Mouse (Mus musculus) heart, embryonic 16.5 days (tissue): Measurements from ENCODE around the gene Tbl2. TPM values are rescaled to one million over a fixed set of nuclear protein-coding genes. Genes with fewer than 3 reads are reported as not detected.

Experiments
- ATAC-seq: fragments of 200-750 bp; cut with Nextera tagmentation; replicated peaks from 2 replicates; pipeline ENCODE4 v1.8.0; 2017; ENCODE audit warnings: moderate number of reproducible peaks; ENCODE audit not compliant: insufficient read depth, low FRiP score; ENCODE audit errors: extremely low read depth
- H3K27ac ChIP-seq: fragments of 300-500 bp; sonication (generic); 2 replicates; pipeline ENCODE4 v1.5.1; 2014; ENCODE audit warnings: mild to moderate bottlenecking, low read length, control low read depth, moderate library complexity
- H3K27me3 ChIP-seq: fragments of 300-500 bp; sonication (generic); 2 replicates; pipeline ENCODE4 v1.6.1; 2014; ENCODE audit warnings: low read length, mixed read lengths; ENCODE audit not compliant: control insufficient read depth, insufficient read depth
- H3K36me3 ChIP-seq: fragments of 300-500 bp; sonication (generic); 2 replicates; pipeline ENCODE4 v1.6.1; 2014; ENCODE audit not compliant: control insufficient read depth, insufficient read depth
- H3K4me1 ChIP-seq: fragments of 300-500 bp; sonication (generic); 2 replicates; pipeline ENCODE4 v1.6.1; 2014; ENCODE audit warnings: low read length, mixed read lengths; ENCODE audit not compliant: control insufficient read depth, insufficient read depth
- H3K4me2 ChIP-seq: fragments of 300-500 bp; sonication (generic); 2 replicates; pipeline ENCODE4 v1.6.1; 2014; ENCODE audit warnings: low read depth, mild to moderate bottlenecking, control low read depth, low read length
- H3K4me3 ChIP-seq: fragments of 300-500 bp; sonication (generic); 2 replicates; pipeline ENCODE4 v1.5.1; 2014; ENCODE audit warnings: mild to moderate bottlenecking, control low read depth, low read length
- H3K9ac ChIP-seq: fragments of 300-500 bp; sonication (generic); 2 replicates; pipeline ENCODE4 v1.6.1; 2014; ENCODE audit warnings: low read length, control low read depth
- H3K9me3 ChIP-seq: fragments of 300-500 bp; sonication (generic); replicated peaks from 2 replicates; pipeline ENCODE4 v1.6.1; 2016; ENCODE audit warnings: low read length; ENCODE audit not compliant: control insufficient read depth
- WGBS: fragments of 180-500 bp; shearing (Covaris S2); extraction: QIAGEN DNeasy Blood & Tissue Kit; methylation state at CpG from one replicate; pipeline ENCODE4 v1.1.7; 2014; 5-methylcytosine and 5-hydroxymethylcytosine counted together
- polyA plus RNA-seq: library from polyadenylated mRNA; unstranded; fragments of >200 nt; fragmentation: Nextera tagmentation; extraction: Ambion mirVana; gene quantifications from 2 replicates; pipeline ENCODE4 v1.2.1, GENCODE M21; 2015

The Tbl2 gene
- polyA plus RNA-seq = 18.9 and 20.3 TPM in 2 replicates

DNA sequence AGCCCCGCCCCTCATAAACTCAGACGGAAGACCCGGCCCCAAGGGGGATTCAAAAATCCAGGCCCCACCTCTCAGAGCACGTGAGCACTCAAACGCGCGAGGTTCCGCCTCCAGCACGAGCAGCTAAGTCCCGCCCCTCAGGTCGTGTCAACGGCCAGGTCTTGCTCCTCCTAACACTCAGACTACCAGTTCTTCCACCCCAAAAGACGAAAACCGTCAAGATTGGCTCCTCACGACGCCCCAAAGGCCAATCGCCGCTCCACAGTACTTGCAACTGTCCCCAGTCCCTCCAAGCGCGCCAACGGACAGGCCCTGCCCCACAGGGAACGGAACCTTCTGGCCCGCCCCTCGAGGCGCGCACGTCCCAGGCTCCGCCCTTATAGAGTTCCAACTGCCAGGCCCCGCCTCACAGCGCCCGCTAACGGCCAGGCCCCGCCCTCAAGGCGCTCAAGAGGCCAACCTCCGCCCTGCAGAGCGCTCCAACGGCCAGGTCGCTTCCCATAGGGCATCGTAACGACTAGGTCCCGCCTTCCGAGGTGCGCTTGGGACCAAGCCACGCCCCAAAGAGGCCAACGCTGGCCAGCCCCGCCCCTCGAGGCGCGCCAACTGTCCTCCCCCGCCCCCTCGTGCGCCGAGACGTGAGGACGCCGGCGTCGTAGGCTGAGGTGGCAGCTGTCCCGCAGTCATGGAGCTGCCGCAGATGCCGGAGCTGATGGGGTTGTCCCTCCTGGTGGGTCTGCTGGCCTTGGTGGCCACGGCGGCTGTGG is at the start of gene Tbl2:
Gene Tbl2 (plus strand): TSS at position 605 of the 767 bp plus-strand sequence.
- H3K36me3 ChIP-seq = peaks cover 4% of the 10 kb centered on the region
- H3K27ac ChIP-seq = peak within 1 kb of the TSS; percentile 97
- H3K4me1 ChIP-seq = peaks cover 15% of the 10 kb centered on the region
- H3K4me2 ChIP-seq = peak within 1 kb of the TSS; percentile 80
- WGBS = under 1% methylated on average over 63 of the region's 63 CpGs
- H3K9me3 ChIP-seq = no peaks in the 10 kb centered on the region
- no peaks in the 10 kb centered on the region for H3K27me3 ChIP-seq
- peak within 1 kb of the TSS; percentile 96 for H3K4me3 ChIP-seq
- H3K9ac ChIP-seq = peak within 1 kb of the TSS; percentile 92
- ATAC-seq = peak; percentile 98

DNA sequence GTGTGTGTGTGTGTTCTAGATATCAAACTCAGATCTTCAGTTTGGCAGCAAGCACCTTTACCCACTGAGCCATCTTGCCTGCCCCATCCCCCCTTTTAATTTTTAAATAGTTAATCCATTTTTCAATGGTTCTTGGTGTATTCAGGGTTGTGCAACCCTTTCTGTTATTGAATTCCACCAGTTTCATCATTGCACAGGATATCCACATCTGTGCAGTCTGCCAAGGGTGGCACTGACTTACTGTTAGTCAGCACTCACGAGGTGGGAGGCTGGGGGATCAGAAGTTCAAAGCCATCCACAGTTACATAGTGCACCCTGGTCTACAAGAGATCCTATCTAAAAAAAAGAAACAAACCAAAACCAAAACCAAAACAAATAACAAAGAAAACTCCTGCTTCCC is 48.5 kb upstream of the Tbl2 start:
- Histone ChIP-seq H3K4me1 (no peaks in the 10 kb centered on the region), H3K9ac (no peak overlapping the region), H3K4me3 (no peak overlapping the region), H3K36me3 (no peaks in the 10 kb centered on the region), H3K9me3 (no peaks in the 10 kb centered on the region), H3K27me3 (peaks cover 8% of the 10 kb centered on the region), H3K27ac (no peak overlapping the region), H3K4me2 (no peak overlapping the region)
- WGBS = 51% methylated on average over 1 of the region's 1 CpGs
- ATAC-seq = no peak

DNA sequence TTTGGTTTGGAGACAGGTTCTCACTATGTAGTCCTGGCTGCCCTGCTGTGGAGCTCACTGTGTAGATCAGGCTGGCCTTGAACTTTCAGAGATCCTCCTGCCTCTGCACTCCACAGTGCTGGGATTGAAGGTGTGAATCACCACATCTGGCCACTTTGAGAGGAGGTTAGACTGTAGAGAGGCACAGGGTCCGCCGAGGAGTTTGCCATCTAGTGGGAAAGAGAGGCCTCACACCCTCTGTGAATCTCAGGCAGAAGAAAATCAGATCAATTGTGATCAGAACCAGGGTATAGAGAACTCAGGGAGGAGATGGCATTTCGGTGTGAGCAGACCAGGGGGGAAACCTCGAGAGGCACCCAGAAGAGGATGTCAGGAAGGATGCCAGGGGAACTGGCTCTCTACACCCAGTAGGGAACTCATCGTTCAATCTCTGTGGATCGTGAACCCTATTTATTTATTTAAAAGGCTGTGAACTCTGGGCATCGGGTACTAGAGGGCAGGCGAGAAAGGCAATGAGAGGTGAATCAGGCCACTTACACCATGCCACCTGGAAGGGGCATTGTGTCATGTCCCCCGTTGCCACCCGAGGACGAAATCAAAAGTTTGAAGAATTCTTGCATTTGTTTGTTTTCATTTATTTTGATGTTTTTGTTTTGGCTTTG is 45.3 kb upstream of the Tbl2 start:
- Histone ChIP-seq H3K4me1 (peaks cover 8% of the 10 kb centered on the region), H3K4me2 (no peak overlapping the region), H3K4me3 (no peak overlapping the region), H3K36me3 (no peaks in the 10 kb centered on the region), H3K27me3 (peaks cover 22% of the 10 kb centered on the region), H3K9me3 (no peaks in the 10 kb centered on the region), H3K27ac (no peak overlapping the region), H3K9ac (no peak overlapping the region)
- 54% methylated on average over 11 of the region's 11 CpGs for WGBS
- no peak for ATAC-seq

DNA sequence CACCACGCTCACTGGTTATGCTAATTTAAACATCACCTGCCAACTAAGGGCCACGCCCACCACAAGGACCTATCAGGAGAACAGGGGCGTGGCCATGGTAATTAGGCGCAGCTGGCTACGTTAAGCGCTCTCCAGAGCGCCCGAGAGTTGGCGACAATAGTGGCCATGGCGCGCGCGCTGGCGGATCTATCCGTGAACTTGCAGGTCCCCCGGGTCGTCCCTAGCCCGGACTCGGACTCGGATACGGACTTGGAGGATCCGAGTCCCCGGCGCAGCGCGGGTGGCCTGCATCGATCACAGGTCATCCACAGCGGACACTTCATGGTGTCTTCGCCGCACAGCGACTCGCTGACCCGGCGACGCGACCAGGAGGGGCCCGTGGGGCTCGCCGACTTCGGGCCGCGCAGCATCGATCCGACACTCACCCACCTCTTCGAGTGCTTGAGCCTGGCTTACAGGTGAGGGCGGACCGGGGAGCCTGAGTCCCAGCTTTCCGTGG is 42.6 kb upstream of the Tbl2 start:
- H3K9ac ChIP-seq = peak overlapping the region; percentile 72
- no peaks in the 10 kb centered on the region for H3K36me3 ChIP-seq
- H3K4me1 ChIP-seq = peaks cover 8% of the 10 kb centered on the region
- H3K4me2 ChIP-seq = peak overlapping the region; percentile 87
- no peaks in the 10 kb centered on the region for H3K9me3 ChIP-seq
- ATAC-seq = peak; percentile 83
- H3K27ac ChIP-seq = no peak overlapping the region
- WGBS = under 1% methylated on average over 48 of the region's 48 CpGs
- H3K27me3 ChIP-seq = peaks cover 22% of the 10 kb centered on the region
- peak overlapping the region; percentile 52 for H3K4me3 ChIP-seq

DNA sequence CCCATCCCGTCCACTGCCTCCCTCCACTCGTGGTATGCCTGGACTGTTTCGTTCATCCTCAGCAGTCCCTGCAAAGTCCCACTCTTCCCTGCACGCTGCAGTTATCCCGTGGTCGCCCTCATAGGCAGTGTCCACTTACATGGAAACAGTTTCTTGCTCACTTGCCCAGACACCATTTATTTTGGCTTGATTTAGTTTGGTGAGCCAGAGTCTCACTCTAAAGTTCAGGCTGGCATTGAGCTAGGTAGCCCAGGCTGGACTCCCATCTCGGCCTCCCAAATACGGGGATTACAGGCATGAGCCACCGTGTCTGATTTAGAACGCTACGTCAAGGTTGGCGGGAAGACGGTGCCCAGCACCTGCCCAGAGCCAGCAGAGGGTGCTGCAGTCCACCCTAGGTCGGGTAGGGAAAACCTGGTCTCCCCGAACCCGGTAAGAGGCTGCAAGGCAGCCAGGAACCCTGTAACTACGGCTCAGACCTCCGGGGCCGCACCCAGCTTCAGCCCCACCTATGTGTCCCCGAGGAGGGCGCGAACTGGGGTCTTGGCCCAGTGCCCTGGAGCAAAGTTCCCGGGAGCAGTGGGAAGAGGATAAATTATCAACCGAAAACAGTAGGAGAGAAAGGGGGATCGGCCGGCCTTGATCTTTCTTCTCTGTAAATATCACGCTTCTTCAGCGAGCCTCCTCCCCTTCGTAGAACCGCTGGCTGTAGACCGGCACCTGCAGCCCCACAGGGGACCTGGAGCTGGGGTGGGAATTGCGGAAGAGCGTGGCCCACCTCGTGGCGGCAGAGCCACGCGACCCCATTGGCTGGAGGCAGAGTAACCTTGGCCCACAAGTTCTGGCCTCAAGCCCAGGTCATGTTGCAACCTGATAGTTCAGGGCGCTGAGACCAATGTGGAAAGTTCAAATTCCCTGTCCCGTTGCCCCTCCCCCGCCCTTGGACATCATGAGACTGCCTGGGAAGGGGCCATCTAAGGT is 41.6 kb upstream of the Tbl2 start:
- WGBS = 11% methylated on average over 40 of the region's 40 CpGs
- no peaks in the 10 kb centered on the region for H3K36me3 ChIP-seq
- peaks cover 8% of the 10 kb centered on the region for H3K4me1 ChIP-seq
- 0 out of 2 replicates have a peak, but pooled peaks have one; percentile 42 for ATAC-seq
- peaks cover 22% of the 10 kb centered on the region for H3K27me3 ChIP-seq
- peak overlapping the region; percentile 35 for H3K9ac ChIP-seq
- H3K9me3 ChIP-seq = no peaks in the 10 kb centered on the region
- H3K4me2 ChIP-seq = peak overlapping the region; percentile 87
- peak overlapping the region; percentile 52 for H3K4me3 ChIP-seq
- H3K27ac ChIP-seq = no peak overlapping the region

DNA sequence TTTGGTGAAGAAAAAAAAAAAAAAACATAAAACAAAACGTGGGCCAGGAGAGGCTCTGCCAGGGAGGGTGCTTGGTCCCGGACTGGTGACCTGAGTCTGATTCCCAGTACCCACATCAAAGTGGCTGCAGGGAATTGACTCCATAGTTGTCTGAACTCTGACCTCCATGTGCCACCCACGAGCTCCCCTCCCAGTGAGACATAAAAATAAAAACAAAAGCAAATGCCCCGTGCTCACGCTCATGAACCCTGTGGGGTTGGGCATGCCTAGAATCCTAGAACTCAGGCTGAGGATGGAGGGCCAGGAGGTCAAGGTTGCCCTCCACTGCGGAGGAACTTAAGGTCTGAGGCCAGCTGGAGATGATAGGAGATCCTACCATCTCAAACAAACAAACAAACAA is 40.4 kb upstream of the Tbl2 start:
- WGBS = 71% methylated on average over 6 of the region's 6 CpGs
- Histone ChIP-seq H3K4me2 (no peak overlapping the region), H3K9ac (no peak overlapping the region), H3K9me3 (no peaks in the 10 kb centered on the region), H3K36me3 (no peaks in the 10 kb centered on the region), H3K4me3 (no peak overlapping the region), H3K27me3 (peaks cover 22% of the 10 kb centered on the region), H3K27ac (no peak overlapping the region), H3K4me1 (peaks cover 8% of the 10 kb centered on the region)
- no peak for ATAC-seq

DNA sequence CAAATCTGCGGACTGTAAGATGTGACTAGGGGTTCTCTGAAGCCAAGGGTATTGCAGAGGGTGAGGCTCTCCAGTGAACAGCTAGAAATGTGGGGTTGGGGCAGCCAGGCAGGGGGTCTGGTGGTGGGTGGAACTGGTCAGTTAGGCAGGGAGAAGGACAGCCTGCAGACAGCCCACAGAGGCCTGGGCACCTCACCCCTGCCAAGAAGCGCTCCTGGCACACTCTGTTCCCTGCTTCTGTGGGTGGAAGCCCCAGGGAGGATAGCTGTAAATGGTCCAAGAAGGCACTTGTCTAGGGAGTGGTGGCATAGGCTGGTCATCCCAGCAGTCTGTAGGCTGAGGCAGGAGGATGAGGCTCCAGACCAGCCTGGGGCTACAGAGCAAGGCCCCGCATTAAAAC is 40.0 kb upstream of the Tbl2 start:
- 87% methylated on average over 3 of the region's 3 CpGs for WGBS
- peaks cover 22% of the 10 kb centered on the region for H3K27me3 ChIP-seq
- H3K4me1 ChIP-seq = peaks cover 8% of the 10 kb centered on the region
- no peaks in the 10 kb centered on the region for H3K36me3 ChIP-seq
- H3K4me2 ChIP-seq = no peak overlapping the region
- H3K9me3 ChIP-seq = no peaks in the 10 kb centered on the region
- ATAC-seq = no peak
- no peak overlapping the region for H3K9ac ChIP-seq
- no peak overlapping the region for H3K27ac ChIP-seq
- no peak overlapping the region for H3K4me3 ChIP-seq

DNA sequence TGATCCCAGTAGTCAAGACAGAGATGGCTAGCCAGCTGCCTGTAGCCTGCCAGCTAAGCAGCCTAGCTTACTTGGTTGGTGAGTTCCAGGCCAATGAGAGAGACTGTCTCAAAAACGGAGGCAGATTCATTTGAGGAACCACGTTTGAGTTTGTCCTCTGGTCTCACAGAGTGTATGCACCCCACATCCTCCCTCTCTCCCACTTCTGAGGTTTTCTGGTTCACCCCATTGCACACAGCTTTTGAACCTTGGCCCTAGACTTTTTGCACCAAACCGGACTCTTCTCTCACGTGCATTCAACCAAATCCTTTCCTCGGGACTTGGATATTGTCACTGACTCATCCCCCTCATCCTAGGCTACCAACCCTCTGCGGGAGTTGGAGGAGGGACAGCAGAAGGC is 39.5 kb upstream of the Tbl2 start:
- no peaks in the 10 kb centered on the region for H3K9me3 ChIP-seq
- peaks cover 8% of the 10 kb centered on the region for H3K4me1 ChIP-seq
- H3K4me2 ChIP-seq = no peak overlapping the region
- no peak overlapping the region for H3K27ac ChIP-seq
- no peak for ATAC-seq
- H3K4me3 ChIP-seq = no peak overlapping the region
- 68% methylated on average over 6 of the region's 6 CpGs for WGBS
- H3K9ac ChIP-seq = no peak overlapping the region
- no peaks in the 10 kb centered on the region for H3K36me3 ChIP-seq
- H3K27me3 ChIP-seq = peaks cover 22% of the 10 kb centered on the region
